Mouse (Mus musculus) spleen, embryonic (tissue): ENCODE measurements around the gene Mrpl43.

ENCODE experiments used
- CTCF ChIA-PET: fragments of 350-600 bp; sonication (Branson Sonifier 250); formaldehyde crosslinking; loops from one replicate; lab custom pipeline; 2022; lab: Charles Lee

Gene Mrpl43

DNA sequence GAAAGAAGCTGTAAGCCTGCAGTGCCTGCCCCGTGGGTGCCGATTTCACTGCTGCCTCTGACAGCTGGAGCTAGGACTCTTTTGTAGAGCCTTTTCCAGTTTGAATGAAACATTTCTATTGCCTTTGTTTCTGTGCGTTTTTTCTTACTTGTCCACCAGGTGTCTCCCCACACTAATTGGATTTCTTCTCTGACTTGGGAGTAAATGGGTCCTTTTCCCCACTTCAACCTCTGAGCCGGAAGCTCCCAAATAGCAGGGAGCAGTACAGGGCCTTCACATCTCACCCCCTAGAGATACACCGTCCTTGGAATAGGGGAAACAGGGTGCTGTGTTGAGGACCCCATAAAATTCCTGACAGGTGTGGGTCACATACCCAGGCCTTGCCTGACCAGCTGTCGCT is 6.4 kb upstream of the Mrpl43 start:
- CTCF ChIA-PET = interaction anchor here (0.6 to 2.3 kb wide), 3 partner anchors 18 to 1606 kb away, joined by 3 to 24 read pairs (median 3); no protein-coding TSS in a partner anchor

- CTCF ChIA-PET = interaction anchor here (0.7 to 2.3 kb wide), 2 partner anchors 19 to 71 kb away, joined by 3 to 24 read pairs; no protein-coding TSS in a partner anchor
Measured at GRCm38 (mm10) chr19:45012219-45012618, 6.0 kb upstream of the Mrpl43 start.

DNA sequence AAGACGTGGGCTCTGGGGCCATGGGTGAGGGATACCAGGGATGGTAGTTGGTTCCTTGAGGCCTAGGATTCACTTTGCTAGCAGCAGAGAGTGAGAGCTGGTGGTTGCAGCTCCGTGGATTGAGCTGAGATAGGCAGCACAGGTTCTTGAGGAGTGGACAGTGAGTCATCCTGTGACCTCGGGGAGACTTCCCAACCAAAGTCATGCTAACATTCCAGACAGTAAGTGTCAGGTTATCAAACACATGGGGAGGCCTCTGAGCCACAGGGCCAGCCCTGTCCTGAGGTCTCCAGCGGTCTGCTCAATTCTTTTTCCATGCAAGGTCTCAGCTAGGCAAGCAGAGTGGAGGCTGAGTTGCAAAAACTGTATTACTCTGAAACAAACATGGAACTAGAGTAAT is 4.4 kb upstream of the Mrpl43 start:
- CTCF ChIA-PET = interaction anchor here (0.5 kb wide), 1 partner anchor 16 kb away, joined by 7 read pairs; no protein-coding TSS in a partner anchor

- CTCF ChIA-PET = interaction anchor here (0.7 kb wide), 1 partner anchor 22 kb away, joined by 3 read pairs; no protein-coding TSS in a partner anchor
Measured at GRCm38 (mm10) chr19:45007425-45008191, 1.4 kb upstream of the Mrpl43 start.

- CTCF ChIA-PET = no interaction called here
Measured at GRCm38 (mm10) chr19:45007021-45007420, 779 bp upstream of the Mrpl43 start.

DNA sequence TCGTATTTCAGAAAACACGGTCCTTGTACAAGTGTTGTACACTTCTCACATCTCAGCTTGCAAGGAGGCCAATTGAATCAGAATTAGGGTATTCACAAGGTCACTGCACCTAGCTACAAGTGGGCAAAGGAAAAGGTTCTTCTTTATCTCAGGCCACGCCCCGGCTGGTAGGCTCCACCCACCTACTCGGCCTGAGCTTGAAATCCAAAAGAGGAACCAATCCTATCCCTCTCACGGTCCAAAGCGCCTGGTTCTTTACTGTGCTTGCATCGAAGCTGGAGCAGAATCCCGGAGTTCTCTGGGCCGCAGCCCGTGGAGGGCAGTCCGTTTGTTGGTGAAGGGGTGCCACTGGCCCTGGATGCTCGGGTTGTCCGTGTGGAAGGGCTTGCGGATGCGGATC is 798 bp downstream of the Mrpl43 start, which contains the start of gene Twnk:
TSS of gene Twnk (plus strand) at position 220 of the 400 bp plus-strand sequence.
- CTCF ChIA-PET = interaction anchor here (0.6 to 1.2 kb wide), 5 partner anchors 26 to 74 kb away, joined by 3 read pairs; partner anchors contain the start of gene Kazald1

DNA sequence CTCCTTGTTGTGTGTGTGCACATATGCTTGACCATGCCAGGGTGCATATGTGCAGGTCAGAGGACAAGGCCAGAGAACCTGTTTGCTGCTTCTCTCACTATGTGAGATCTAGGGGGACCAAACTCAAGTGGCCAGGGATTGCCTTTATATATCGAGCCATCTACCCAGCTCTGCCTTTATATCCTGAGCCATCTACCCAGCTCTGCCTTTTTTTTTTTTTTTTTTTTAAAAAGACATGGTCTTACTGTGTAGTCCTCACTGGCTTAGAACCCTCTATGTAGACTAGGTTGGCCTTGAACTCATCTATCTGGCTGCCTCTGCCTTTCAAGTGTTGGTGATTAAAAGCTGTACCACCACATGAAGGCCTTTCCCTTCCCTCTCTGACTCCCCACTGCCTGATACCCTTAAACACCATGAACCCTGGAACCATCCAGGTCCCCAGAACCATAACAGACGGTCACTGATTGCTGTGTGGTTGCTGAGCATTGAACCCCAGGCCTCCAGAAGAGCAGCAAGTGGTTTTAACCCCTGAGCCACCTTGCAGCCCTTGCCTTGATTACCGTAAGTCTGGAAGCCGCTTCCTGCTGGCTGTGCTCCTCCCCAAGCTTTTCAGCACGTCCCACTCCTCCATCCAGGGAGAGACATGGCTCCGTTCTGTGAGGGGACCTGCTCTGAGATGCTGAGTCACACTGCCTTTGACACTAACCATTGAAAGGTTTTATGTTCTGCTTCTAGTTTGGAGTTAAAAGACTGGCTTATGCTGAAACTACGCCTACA is 2.3 kb downstream of the Mrpl43 start:
- CTCF ChIA-PET = interaction anchor here (0.7 kb wide), 1 partner anchor 241 kb away, joined by 8 read pairs; no protein-coding TSS in a partner anchor

- CTCF ChIA-PET = interaction anchor here (0.6 kb wide), 1 partner anchor 125 kb away, joined by 8 read pairs; no protein-coding TSS in a partner anchor
Measured at GRCm38 (mm10) chr19:45002301-45002700, 3.9 kb downstream of the Mrpl43 start.

DNA sequence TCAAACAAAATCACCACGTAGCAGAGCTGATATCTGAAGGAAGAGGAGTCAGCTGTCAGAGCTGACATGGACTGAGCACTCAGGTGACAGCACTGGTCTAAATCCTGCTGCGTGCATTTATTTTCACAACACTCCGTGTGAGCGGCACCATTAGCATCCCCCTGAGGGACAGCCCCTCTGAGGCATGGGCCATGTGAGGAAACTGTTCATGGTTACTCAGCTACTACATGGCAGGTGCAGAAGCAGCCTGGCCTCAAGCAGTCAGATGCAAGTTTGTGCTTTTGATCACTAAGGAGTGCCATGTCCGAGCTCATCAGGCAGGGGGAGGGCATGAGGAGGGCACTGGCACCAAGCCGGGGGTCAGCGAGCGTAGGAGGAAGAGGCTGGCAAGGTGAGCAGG is 6.6 kb downstream of the Mrpl43 start:
- CTCF ChIA-PET = no interaction called here

DNA sequence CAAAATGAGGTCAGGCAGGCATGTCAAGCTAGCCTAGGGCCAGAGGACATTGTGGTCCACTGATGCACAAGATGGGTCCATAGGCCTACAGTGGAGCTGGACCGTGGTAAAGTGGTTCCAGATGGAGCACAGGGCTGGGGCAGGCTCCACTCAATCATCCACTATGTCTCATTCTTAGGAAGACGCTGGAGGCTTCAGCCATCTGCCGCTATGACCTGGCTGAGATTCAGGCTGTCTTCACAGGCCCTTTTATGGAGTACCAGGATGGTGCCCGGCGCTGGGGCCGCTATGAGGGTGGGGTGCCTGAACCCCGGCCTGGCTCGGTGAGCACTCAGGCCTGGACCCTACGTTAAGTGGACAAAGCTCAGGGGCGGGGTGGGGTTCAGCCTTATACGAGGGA is 8.5 kb downstream of the Mrpl43 start:
- CTCF ChIA-PET = no interaction called here

DNA sequence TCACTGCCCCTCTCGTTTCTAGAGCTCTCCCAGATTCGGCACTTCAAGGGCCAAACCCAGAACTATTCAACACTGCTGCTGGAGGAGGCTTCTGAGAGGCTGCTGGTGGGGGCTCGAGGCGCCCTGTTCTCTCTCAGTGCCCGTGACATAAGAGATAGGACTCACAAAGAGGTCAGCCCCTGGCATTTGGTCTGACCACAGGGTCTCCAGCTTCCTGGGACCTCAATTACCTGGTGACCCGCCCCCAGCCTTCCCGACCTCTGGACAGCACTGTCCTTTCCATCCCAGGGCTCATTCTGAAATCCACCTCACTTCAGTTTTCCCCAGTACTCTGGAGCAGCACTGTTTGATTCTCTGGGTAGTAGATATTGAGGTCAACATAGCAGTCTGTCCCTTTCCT is 13.5 kb downstream of the Mrpl43 start:
- CTCF ChIA-PET = no interaction called here

- CTCF ChIA-PET = no interaction called here
Measured at GRCm38 (mm10) chr19:44992246-44992645, 14.0 kb downstream of the Mrpl43 start.

GRCm38 (mm10) chr19:44991031-44991430 is 15.2 kb downstream of the Mrpl43 start:
- CTCF ChIA-PET = no interaction called here

GRCm38 (mm10) chr19:44989567-44990495 is 16.4 kb downstream of the Mrpl43 start:
- CTCF ChIA-PET = no interaction called here

DNA sequence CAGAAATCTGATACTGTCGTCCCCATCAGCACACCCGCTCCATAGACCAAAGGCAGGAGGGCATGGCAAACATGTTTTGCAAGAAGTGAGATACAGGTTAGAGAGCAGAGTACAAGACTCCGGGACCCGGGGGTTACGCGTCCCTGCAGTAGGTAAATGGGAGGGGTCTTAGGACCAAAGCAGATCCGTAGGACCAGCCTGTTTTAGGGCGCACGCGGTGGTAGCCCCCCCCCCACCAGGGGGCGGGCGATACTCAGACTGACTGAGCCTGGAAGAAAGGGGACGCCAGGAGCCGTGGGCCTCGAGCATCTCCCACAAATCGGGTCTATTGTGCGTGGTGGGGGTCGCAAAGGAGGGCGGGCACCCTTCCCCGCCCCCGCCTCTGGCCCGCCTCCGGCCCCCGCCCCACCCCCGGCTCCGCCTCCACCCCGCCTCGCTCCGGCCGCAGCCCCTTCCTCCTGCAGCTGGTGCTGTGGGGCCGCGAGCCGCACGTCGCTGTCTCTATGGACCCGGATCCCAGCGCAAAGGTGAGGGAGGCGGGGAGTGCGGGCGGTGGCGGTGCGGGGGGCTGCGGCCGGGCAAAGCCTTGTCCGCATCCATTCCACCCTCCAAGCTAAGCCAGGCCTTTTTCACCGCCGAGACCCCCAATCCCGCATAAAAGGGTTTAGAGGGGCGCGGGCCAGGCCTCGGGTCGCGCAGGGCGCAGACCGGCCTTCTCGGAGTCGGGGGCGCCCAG is 17.2 kb downstream of the Mrpl43 start, which contains the start of gene Sema4g:
TSS of gene Sema4g (plus strand) at position 271 of the 736 bp plus-strand sequence.
- CTCF ChIA-PET = no interaction called here

DNA sequence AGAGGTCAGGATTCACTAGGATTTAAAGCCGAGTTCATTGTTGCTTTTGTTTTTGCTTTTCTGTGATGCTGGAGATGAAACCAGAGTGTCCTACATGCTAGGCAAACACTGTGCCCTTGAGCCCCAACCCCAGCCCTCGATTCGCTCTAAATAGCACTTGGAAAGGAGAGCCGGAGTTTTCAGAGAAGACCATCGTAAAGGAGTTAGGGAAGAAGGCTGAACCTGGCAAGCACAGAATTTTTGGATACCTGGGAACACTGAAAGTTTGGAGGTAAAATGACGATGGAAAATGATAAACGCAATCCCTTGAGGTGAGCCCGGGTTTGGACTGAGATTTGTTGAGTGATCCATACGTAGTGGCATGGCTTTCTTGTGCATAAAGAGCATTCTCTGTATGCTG is 17.9 kb downstream of the Mrpl43 start:
- CTCF ChIA-PET = no interaction called here

DNA sequence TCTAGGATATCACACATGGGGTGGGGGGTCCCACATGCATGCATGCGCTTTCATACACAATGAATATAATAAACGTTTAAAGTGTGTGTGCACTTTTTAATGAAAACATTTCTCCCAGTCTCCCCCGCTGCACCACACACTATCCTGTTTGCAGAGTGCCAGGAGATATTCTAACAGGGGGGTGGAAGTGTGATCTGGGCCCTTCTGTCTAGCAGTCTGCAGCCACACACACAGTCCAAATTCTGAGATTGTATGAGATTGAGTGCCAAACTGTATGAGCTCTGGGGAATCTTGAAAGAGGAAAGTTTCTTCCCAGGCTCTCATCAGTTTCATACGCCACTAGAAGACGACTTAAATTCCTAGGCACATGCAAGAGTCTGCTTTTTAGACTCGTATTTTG is 18.4 kb downstream of the Mrpl43 start:
- CTCF ChIA-PET = no interaction called here

- CTCF ChIA-PET = no interaction called here
Measured at GRCm38 (mm10) chr19:44987004-44987403, 19.2 kb downstream of the Mrpl43 start.

- CTCF ChIA-PET = no interaction called here
Measured at GRCm38 (mm10) chr19:44985159-44985988, 20.9 kb downstream of the Mrpl43 start.
